Mouse (Mus musculus): ENCODE results near the gene Dcp1b.

DNA sequence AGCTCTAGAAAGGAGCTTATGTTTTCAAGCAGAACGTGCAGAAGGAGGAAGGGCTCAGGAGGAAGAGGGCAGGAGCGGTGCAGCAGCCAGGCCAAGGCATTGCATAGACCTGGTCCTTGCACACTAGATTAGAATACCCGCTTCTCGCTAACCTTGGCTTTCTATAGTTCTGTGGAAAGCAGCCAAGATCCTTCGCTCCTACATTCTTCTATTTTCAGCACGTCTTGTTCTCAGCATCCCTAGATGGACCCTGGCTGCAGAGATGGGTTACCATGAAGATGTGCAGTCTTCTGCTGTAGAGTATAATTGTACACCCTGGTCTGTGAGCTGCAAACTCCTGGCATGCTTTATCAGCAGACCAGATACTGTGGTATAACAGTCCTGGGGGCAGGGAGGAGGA is 39.1 kb downstream of the Dcp1b start:
- no peak for TF ChIP-seq CTCF (IDR thresholded peaks at IDR 0.05; ENCODE audit: extremely low read depth, insufficient read length, insufficient replicate concordance, low read depth, low read length)
- TF ChIP-seq POLR2A (IDR thresholded peaks at IDR 0.05; ENCODE audit: low read depth, low read length): no peak
